Comparison of ENCODE assay signal across 24 mouse cellular contexts in the genomic region with DNA sequence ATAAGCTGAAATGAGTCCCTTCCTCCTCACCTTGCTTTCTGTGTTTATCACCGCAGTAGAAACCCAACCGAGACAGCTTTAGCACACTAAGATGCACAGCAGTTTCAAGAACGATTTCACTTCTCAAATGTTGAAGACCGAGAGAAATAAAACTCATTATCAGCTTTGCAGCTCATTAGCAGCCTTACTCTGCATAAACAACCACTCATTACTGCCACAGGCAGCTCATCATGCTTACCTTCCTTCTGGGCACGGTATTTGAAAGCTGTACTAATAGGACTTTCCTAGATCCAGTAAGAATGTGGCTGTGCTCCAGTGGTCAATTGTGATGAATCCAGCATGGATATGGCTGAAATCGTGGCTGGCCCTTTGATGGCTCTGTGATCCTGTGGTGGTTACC. TPM values are rescaled to one million over a fixed set of nuclear protein-coding genes. Genes with fewer than 3 reads are reported as not detected.
"Had no signal": no experiment of that assay in that cellular context is flagged by ENCODE, and none has a peak within 500 bp of the region (broad histone marks: within the 10 kb centered on the region; RNA-seq: fewer than 3 reads in every experiment).

No protein-coding gene starts in this region.

- H3K27ac ChIP-seq: liver, embryonic 15.5 days; lung, embryonic 15.5 days; macrophage; midbrain, embryonic 13.5 days; midbrain, embryonic 15.5 days; neural tube, embryonic 13.5 days had no signal

- H3K9ac ChIP-seq: liver, embryonic 15.5 days; liver, postnatal 0 days; lung, embryonic 15.5 days; midbrain, embryonic 13.5 days; midbrain, embryonic 15.5 days; neural tube, embryonic 13.5 days had no signal

- H3K36me3 ChIP-seq: liver, embryonic 15.5 days; lung, embryonic 15.5 days; midbrain, embryonic 13.5 days; midbrain, embryonic 15.5 days; neural tube, embryonic 13.5 days had no signal

- H3K27me3 ChIP-seq: liver, embryonic 15.5 days; lung, embryonic 15.5 days; megakaryocyte, embryonic 14.5 days; midbrain, embryonic 13.5 days; midbrain, embryonic 15.5 days; neural tube, embryonic 13.5 days had no signal

- H3K4me1 ChIP-seq: liver, embryonic 15.5 days; lung, embryonic 15.5 days; megakaryocyte, embryonic 14.5 days; midbrain, embryonic 13.5 days; midbrain, embryonic 15.5 days; neural tube, embryonic 13.5 days had no signal

- DNase-seq: liver, postnatal 0 days; lung, adult 2 months; lung, postnatal 14 days; lung, postnatal 36 days; right cerebral cortex, adult 18-20 months; right cerebral cortex, postnatal 25 days; right cerebral cortex, postnatal 4 days; spleen, adult 18-20 months; thymus, adult 2 months; thymus, postnatal 25 days; thymus, postnatal 4 days had no signal

- ATAC-seq: liver, postnatal 0 days; lung, postnatal 0 days; midbrain, embryonic 13.5 days; midbrain, embryonic 15.5 days had no signal

- H3K4me2 ChIP-seq: liver, embryonic 15.5 days; lung, embryonic 15.5 days; midbrain, embryonic 11.5 days; midbrain, embryonic 13.5 days; midbrain, embryonic 15.5 days; neural tube, embryonic 13.5 days had no signal

- H3K4me3 ChIP-seq: liver, embryonic 15.5 days; lung, embryonic 15.5 days; megakaryocyte, embryonic 14.5 days; midbrain, embryonic 13.5 days; midbrain, embryonic 15.5 days; neural tube, embryonic 13.5 days had no signal

- H3K9me3 ChIP-seq: liver, embryonic 15.5 days; lung, embryonic 15.5 days; midbrain, embryonic 13.5 days; midbrain, embryonic 15.5 days; neural tube, embryonic 13.5 days had no signal

RNA-seq across cellular contexts. Expression of gene Gabra5, which starts 23.0 kb away (rescaled TPM):
- total RNA-seq: megakaryocyte progenitor cell, adult 5-6 weeks; monocyte, adult 5-6 weeks had no signal
- polyA plus RNA-seq: liver, embryonic 15.5 days; liver, postnatal 0 days; lung, adult 2 months; lung, embryonic 15.5 days; lung, postnatal 0 days; macrophage; small intestine, adult 2 months; urinary bladder, adult 2 months had no signal
